Mouse (Mus musculus) midbrain, embryonic 11.5 days (tissue): ENCODE results near the gene C87436. TPM values are rescaled to one million over a fixed set of nuclear protein-coding genes. Genes with fewer than 3 reads are reported as not detected.

Experiments
- ATAC-seq: fragments of 200-750 bp; cut with Nextera tagmentation; 2 replicates; pipeline ENCODE4 v1.8.0; 2017; ENCODE audit warnings: moderate TSS enrichment, moderate library complexity; ENCODE audit not compliant: low FRiP score
- DNase-seq: peaks from one replicate; pipeline ENCODE4 v3.0.0; 2015; ENCODE audit warnings: low spot score; ENCODE audit errors: missing footprints
- H3K27ac ChIP-seq: fragments of 300-500 bp; sonication (generic); 2 replicates; pipeline ENCODE4 v1.5.1; 2014; ENCODE audit warnings: low read depth, low read length
- H3K27me3 ChIP-seq: fragments of 300-500 bp; sonication (generic); 2 replicates; pipeline ENCODE4 v1.6.1; 2014; ENCODE audit warnings: mild to moderate bottlenecking, low read length, moderate library complexity, mixed read lengths; ENCODE audit not compliant: control insufficient read depth, insufficient read depth
- H3K36me3 ChIP-seq: fragments of 300-500 bp; sonication (generic); 2 replicates; pipeline ENCODE4 v1.6.1; 2014; ENCODE audit warnings: mild to moderate bottlenecking, low read length, moderate library complexity, mixed read lengths; ENCODE audit not compliant: control insufficient read depth, insufficient read depth
- H3K4me1 ChIP-seq: fragments of 300-500 bp; sonication (generic); 2 replicates; pipeline ENCODE4 v1.6.1; 2014; ENCODE audit warnings: low read length; ENCODE audit not compliant: control insufficient read depth, insufficient read depth
- H3K4me2 ChIP-seq: fragments of 300-500 bp; sonication (generic); 2 replicates; pipeline ENCODE4 v1.6.1; 2014; ENCODE audit warnings: mild to moderate bottlenecking, moderate library complexity
- H3K4me3 ChIP-seq: fragments of 300-500 bp; sonication (generic); 2 replicates; pipeline ENCODE4 v1.5.1; 2014; ENCODE audit warnings: low read depth, low read length
- H3K9ac ChIP-seq: fragments of 300-500 bp; sonication (generic); 2 replicates; pipeline ENCODE4 v1.6.1; 2014; ENCODE audit warnings: low read length
- H3K9me3 ChIP-seq: fragments of 300-500 bp; sonication (generic); 2 replicates; pipeline ENCODE4 v1.6.1; 2016; ENCODE audit warnings: low read length; ENCODE audit not compliant: control insufficient read depth
- WGBS: fragments of 180-500 bp; shearing (Covaris S2); extraction: QIAGEN DNeasy Blood & Tissue Kit; methylation state at CpG from one replicate; pipeline ENCODE4 v1.1.7; 2014; 5-methylcytosine and 5-hydroxymethylcytosine counted together
- polyA plus RNA-seq: library from polyadenylated mRNA; unstranded; fragments of >200 nt; fragmentation: Nextera tagmentation; extraction: Ambion mirVana; gene quantifications from 2 replicates; pipeline ENCODE4 v1.2.1, GENCODE M21; 2014

Gene C87436
- polyA plus RNA-seq, 1 experiment from 2014 or later, result 23.6 TPM

GRCm38 (mm10) chr6:86473077-86473476 is 34.9 kb downstream of the C87436 start:
- H3K27me3 ChIP-seq, result no peaks in the 10 kb centered on the region
- peak overlapping the region; percentile 52 for H3K4me2 ChIP-seq
- H3K9me3 ChIP-seq, result no peaks in the 10 kb centered on the region
- H3K36me3 ChIP-seq, result no peaks in the 10 kb centered on the region; the same call in 1 of the 2 replicates
- peak overlapping the region; percentile 90 for H3K27ac ChIP-seq
- peak overlapping the region; percentile 32 for H3K4me3 ChIP-seq
- H3K9ac ChIP-seq, result peak overlapping the region; percentile 61
- H3K4me1 ChIP-seq, result peaks cover 7% of the 10 kb centered on the region
- peak; percentile 88 for DNase-seq
- 52% methylated on average over 7 of the region's 7 CpGs for WGBS
- no peak; the same call in 1 of the 2 replicates for ATAC-seq

- Histone ChIP-seq H3K27ac (no peak overlapping the region), H3K36me3 (no peaks in the 10 kb centered on the region; the same call in 1 of the 2 replicates), H3K27me3 (no peaks in the 10 kb centered on the region), H3K4me3 (no peak overlapping the region), H3K9me3 (no peaks in the 10 kb centered on the region), H3K9ac (no peak overlapping the region), H3K4me1 (peaks cover 7% of the 10 kb centered on the region), H3K4me2 (no peak overlapping the region)
- DNase-seq (no peak), ATAC-seq (no peak)
- 95% methylated on average over 5 of the region's 5 CpGs for WGBS
These were observed 35.9 kb downstream of the C87436 start for GRCm38 (mm10) chr6:86474072-86474471.

- no peak overlapping the region for H3K9ac ChIP-seq
- H3K27ac ChIP-seq, result no peak overlapping the region
- H3K4me1 ChIP-seq, result peaks cover 7% of the 10 kb centered on the region
- DNase-seq (no peak), ATAC-seq (no peak)
- H3K27me3 ChIP-seq, result no peaks in the 10 kb centered on the region
- no peak overlapping the region for H3K4me3 ChIP-seq
- no peak overlapping the region for H3K4me2 ChIP-seq
- H3K36me3 ChIP-seq, result no peaks in the 10 kb centered on the region; the same call in 1 of the 2 replicates
- H3K9me3 ChIP-seq, result no peaks in the 10 kb centered on the region
These were observed 36.5 kb downstream of the C87436 start for GRCm38 (mm10) chr6:86474646-86475181.

- H3K27ac ChIP-seq, result no peak overlapping the region
- no peak overlapping the region for H3K9ac ChIP-seq
- H3K4me1 ChIP-seq, result peaks cover 11% of the 10 kb centered on the region
- DNase-seq (no peak), ATAC-seq (no peak)
- no peaks in the 10 kb centered on the region for H3K27me3 ChIP-seq
- no peak overlapping the region for H3K4me3 ChIP-seq
- 86% methylated on average over 9 of the region's 9 CpGs for WGBS
- no peak overlapping the region for H3K4me2 ChIP-seq
- H3K36me3 ChIP-seq, result no peaks in the 10 kb centered on the region
- no peaks in the 10 kb centered on the region for H3K9me3 ChIP-seq
These were observed 37.4 kb downstream of the C87436 start for GRCm38 (mm10) chr6:86475462-86476167.

GRCm38 (mm10) chr6:86476931-86477330 is 38.8 kb downstream of the C87436 start:
- no peak for ATAC-seq
- H3K9ac ChIP-seq, result no peak overlapping the region
- H3K27me3 ChIP-seq, result no peaks in the 10 kb centered on the region
- no peaks in the 10 kb centered on the region for H3K36me3 ChIP-seq
- no peak overlapping the region for H3K27ac ChIP-seq
- no peak overlapping the region for H3K4me2 ChIP-seq
- H3K4me1 ChIP-seq, result peaks cover 12% of the 10 kb centered on the region
- DNase-seq, result no peak
- 84% methylated on average over 5 of the region's 5 CpGs for WGBS
- H3K9me3 ChIP-seq, result no peaks in the 10 kb centered on the region
- H3K4me3 ChIP-seq, result no peak overlapping the region

- no peak for DNase-seq
- Histone ChIP-seq H3K27ac (no peak overlapping the region), H3K4me2 (no peak overlapping the region)
These were observed 41.1 kb downstream of the C87436 start for GRCm38 (mm10) chr6:86479311-86479710.

GRCm38 (mm10) chr6:86479816-86480188 is 41.6 kb downstream of the C87436 start:
- no peak overlapping the region for H3K4me3 ChIP-seq
- H3K27me3 ChIP-seq, result no peaks in the 10 kb centered on the region
- DNase-seq (no peak), ATAC-seq (no peak)
- H3K4me2 ChIP-seq, result no peak overlapping the region
- no peaks in the 10 kb centered on the region for H3K36me3 ChIP-seq
- H3K4me1 ChIP-seq, result peaks cover 5% of the 10 kb centered on the region; the same call in 1 of the 2 replicates
- H3K9ac ChIP-seq, result no peak overlapping the region
- no peaks in the 10 kb centered on the region for H3K9me3 ChIP-seq
- H3K27ac ChIP-seq, result no peak overlapping the region

More at GRCm38 (mm10) chr6:86479311-86479710, 41.1 kb downstream of the C87436 start:
- WGBS, result 66% methylated on average over 3 of the region's 3 CpGs
- no peaks in the 10 kb centered on the region for H3K9me3 ChIP-seq
- no peak for ATAC-seq
- H3K4me3 ChIP-seq, result no peak overlapping the region
- H3K4me1 ChIP-seq, result peaks cover 5% of the 10 kb centered on the region; the same call in 1 of the 2 replicates
- H3K36me3 ChIP-seq, result no peaks in the 10 kb centered on the region
- H3K9ac ChIP-seq, result no peak overlapping the region
- H3K27me3 ChIP-seq, result no peaks in the 10 kb centered on the region

- Histone ChIP-seq H3K27ac (no peak overlapping the region; the same call in 1 of the 2 replicates), H3K4me1 (peaks cover 5% of the 10 kb centered on the region; the same call in 1 of the 2 replicates), H3K9me3 (no peaks in the 10 kb centered on the region), H3K36me3 (no peaks in the 10 kb centered on the region), H3K4me2 (no peak overlapping the region), H3K4me3 (no peak overlapping the region), H3K9ac (no peak overlapping the region), H3K27me3 (no peaks in the 10 kb centered on the region)
- DNase-seq (no peak), ATAC-seq (no peak)
- 45% methylated on average over 9 of the region's 9 CpGs for WGBS
These were observed 42.1 kb downstream of the C87436 start for GRCm38 (mm10) chr6:86480189-86480831.

GRCm38 (mm10) chr6:86481871-86482270 is 43.7 kb downstream of the C87436 start:
- no peaks in the 10 kb centered on the region for H3K9me3 ChIP-seq
- no peaks in the 10 kb centered on the region for H3K27me3 ChIP-seq
- no peak for ATAC-seq
- no peaks in the 10 kb centered on the region for H3K36me3 ChIP-seq
- H3K4me2 ChIP-seq, result no peak overlapping the region
- no peak for DNase-seq
- 95% methylated on average over 5 of the region's 5 CpGs for WGBS
- H3K4me1 ChIP-seq, result peaks cover 6% of the 10 kb centered on the region
- no peak overlapping the region for H3K4me3 ChIP-seq
- H3K27ac ChIP-seq, result no peak overlapping the region
- no peak overlapping the region for H3K9ac ChIP-seq
